Mouse (Mus musculus) T-helper 1 cell (primary cell): ENCODE data around the gene Ildr2.

Source experiments
- in situ Hi-C: fragments of 300-600 bp; cut with MboI, MseI; formaldehyde crosslinking; loops from one replicate; pipeline ENCODE4 v1.15.1; 2025; ENCODE audit warnings: high pct_unique_total_duplicates

The Ildr2 gene

DNA sequence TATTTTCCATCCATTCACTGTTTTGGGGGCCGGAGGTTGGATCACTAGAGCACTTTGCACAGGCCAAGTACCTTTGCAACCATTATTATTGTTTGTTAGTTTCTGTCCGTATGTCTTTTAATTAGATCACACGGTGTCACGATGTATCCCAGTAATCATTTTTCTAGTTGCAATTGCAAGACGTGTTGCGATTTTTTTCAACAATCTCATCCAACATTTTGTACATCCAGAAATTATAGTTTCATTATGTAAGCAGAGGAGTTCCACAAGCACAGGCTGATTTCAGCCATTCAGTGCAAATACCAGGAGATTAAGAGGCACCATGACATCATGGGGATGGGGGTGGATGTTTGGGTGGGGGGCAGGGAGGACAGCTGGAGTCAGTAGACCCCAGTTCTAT is 29.5 kb downstream of the Ildr2 start:
- in situ Hi-C loops: no loop called here

DNA sequence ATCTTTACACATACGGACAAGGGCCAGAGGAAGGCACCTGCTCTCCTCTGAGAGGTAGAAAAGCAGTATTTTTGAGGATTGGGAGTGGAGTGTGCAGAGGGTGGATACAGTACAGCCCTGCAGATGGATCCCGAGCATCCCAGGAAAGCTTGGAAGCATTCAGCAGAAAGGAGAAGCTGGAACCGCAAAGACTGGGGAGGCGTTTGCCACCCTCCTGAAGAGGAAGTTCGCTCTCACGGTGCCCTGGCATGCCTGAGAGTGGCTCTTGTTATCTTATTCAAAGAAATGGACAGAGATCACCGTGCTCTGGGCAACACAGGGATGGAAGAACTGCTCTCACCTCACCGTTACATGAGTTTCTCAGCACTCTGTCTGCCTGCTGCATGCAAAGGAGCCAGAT is 30.5 kb downstream of the Ildr2 start:
- in situ Hi-C loops: no loop called here

DNA sequence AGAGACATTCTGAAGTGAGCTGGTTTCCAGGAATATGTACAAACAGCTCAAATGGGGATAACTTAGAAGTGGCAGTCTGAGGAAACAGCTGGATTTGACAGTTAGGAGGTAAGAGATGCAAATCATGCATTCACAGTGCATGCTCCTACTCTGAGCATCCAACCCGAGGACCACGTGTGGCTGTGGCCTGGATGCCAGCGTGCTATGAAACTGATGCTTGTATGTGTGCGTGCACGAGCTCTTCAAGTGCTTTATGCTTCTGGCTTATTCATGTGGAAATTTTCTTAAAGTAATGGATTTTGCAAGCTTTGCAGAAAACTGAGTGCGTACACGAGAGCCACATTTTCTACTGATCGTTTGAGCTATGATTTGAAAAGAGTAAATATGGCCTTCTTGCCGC is 32.3 kb downstream of the Ildr2 start:
- in situ Hi-C loops: no loop called here

DNA sequence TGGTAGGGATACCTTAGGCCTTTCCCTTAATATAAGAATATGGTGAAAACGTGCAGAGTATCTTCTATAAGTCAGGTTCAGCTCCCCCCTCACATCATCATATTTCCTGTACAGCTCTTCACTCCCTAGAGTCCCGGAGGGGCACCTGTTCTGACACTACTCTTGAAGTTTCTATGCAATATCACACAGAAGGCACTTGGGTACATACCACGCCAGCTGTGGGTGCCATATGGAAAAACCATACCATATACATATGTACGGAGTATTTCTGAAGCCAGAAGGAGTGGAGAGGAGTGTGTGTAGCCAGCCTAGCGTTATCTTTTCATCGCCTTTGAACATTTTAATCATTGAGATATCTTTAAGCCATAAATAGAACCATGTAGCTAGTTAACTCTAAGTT is 36.6 kb downstream of the Ildr2 start:
- in situ Hi-C loops: no loop called here

DNA sequence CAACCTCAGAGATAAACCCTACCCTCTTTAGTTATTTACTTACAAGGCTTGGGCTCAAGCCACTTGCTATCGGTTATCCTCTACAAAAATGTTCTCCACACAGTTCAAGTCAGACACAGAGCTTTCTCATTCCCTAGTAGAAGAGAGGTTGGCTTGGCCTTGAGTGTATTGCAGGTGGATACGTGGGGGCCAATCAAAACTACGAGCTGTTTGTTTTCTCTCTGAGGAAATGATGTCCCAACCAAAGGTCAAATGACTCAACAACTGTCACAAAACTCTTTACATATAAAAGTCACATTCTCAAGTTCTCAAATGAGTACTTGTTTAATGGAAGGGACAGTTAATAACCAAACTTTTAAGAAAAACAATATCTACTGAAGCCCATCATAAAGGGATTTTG is 39.1 kb downstream of the Ildr2 start:
- in situ Hi-C loops: no loop called here

DNA sequence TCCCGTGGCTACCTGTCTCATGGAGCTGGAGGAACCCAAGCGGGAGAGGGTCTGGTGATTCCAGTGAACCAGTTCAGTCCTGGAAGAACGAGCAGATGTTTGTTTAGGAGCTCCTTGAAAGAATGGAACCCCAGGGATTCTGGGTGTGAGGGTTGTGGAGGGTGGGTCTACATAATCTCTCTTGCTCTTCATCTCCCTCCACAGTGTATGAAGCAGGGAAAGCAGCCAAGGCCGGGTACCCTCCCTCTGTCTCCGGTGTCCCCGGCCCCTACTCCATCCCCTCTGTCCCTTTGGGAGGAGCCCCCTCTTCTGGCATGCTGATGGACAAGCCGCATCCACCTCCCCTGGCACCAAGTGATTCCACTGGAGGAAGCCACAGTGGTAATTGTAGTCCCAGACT is 41.6 kb downstream of the Ildr2 start:
- in situ Hi-C loops: no loop called here

DNA sequence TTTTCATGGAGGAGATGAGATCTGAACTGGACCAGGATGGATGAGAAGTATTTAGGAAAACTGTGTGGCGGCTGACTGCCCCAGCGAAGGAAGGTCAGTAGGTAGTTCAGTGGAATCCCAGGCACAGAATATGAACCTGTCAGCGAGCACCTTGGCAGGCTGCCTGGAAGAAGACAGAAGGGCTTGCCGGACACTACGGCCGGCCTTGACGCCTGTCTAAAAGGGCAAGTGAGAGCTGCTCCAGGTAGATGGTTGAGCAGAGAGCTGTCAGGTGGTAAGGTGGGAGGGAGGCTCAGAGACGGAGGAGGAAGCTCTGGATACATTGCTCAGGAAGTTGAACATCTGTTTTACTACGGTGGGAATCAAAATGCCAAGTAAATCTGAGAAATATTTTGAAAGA is 42.4 kb downstream of the Ildr2 start:
- in situ Hi-C loops: no loop called here

DNA sequence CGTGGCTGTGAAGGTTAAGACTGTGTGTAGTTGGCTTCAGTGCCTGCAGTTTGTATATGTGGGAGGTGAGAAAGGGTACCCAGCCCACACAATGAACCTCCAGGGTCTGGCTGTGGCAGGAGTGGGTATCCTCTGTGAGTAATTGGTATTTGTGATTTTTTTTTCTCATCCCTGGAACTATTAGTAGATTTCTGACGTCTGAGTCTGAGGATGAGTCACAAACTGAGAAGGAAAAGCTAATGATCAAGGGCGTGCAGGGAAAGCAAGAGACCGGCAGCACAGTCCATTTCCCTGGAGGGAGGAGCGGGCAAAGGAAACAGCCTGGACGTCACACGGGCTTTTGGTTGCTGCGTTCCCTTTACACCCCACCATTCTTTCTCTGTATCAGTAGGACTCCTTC is 43.0 kb downstream of the Ildr2 start:
- in situ Hi-C loops: no loop called here

DNA sequence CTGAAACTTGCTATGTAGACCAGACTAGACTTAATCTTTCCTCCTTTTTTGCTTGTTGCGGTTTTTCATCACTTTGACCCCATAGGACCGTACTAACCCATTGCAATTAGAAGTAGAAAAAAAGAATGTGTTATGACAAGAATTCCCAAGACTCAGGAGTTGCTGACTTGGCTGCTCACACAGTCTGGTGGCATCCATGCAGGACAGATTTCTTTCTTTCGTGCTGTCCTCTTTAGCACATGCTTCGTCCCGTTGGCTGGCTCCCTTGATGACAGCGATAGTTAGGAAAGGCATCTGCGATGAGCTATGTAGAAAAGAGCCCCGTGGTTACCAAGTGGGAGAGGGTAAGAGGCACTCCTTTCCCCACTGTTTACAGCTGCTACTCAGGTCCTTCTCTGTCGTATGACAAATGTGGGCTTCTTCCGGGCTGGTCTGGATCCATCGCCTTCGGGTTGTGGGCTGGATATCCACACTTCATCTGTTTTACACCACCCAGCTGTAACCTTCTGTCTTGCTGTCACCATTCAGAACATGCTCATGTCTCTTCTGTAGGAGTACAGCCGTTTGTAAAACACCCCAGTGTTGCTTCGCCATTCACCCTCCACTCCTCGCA is 43.7 kb downstream of the Ildr2 start:
- in situ Hi-C loops: no loop called here

DNA sequence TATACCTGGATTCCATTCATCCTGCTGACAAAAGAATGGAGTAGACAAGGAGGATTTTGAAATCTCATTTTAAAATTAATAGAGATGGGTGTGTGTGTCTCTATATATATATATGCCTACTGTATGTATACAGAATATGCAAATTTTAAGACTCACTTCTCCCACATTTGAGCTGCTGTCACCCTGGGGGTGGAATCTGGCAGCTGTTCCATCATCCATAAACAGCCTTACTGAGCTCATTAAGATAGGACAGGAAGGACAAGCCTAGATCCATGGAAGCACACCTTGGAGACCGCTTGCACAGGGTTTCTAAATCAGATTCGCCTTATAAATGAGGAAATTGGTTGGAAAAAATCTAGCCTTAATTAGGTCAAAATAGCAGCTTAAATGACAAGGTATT is 44.9 kb downstream of the Ildr2 start:
- in situ Hi-C loops: no loop called here

DNA sequence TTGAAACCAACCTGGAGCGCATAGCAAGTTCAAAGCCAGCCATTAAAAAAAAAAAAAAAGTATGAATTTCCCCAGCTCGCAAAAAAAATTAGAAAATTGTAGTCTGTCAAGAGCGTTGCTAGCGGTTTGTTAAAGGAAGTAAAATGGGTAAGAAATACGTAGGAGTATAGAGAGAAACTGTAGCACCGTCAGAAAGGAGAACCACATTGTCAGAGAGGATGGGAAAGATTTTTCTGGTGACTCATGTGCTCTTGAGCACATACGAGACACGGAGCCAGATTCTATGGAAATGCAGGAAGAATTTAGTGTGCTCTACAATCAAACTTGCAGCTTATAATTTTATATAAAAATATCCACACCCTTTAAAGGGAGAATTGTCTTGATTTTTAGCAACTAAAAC is 45.9 kb downstream of the Ildr2 start:
- in situ Hi-C loops: loop anchor here (5.0 kb wide), 1 partner anchor 83 kb away; no protein-coding TSS in a partner anchor

DNA sequence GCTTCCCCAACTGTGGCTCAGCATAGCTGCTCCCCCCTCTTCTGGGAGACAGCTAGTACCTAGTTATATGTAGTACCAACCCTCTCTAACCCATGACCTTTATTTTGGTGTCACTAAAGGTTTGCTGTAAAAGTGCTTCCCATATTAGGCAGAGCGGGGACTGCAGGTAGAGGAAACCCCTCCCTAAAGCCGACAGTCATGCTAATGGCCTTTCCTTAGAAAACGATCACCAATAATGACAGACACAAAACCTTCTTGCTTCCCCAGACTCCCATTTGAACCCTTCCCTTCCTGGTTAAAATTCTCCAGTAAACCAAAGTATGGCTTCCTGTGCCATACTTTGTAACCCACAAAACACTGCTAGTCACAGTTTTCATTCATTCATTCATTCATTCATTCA is 46.6 kb downstream of the Ildr2 start:
- in situ Hi-C loops: loop anchor here (5.0 kb wide), 1 partner anchor 83 kb away; no protein-coding TSS in a partner anchor

DNA sequence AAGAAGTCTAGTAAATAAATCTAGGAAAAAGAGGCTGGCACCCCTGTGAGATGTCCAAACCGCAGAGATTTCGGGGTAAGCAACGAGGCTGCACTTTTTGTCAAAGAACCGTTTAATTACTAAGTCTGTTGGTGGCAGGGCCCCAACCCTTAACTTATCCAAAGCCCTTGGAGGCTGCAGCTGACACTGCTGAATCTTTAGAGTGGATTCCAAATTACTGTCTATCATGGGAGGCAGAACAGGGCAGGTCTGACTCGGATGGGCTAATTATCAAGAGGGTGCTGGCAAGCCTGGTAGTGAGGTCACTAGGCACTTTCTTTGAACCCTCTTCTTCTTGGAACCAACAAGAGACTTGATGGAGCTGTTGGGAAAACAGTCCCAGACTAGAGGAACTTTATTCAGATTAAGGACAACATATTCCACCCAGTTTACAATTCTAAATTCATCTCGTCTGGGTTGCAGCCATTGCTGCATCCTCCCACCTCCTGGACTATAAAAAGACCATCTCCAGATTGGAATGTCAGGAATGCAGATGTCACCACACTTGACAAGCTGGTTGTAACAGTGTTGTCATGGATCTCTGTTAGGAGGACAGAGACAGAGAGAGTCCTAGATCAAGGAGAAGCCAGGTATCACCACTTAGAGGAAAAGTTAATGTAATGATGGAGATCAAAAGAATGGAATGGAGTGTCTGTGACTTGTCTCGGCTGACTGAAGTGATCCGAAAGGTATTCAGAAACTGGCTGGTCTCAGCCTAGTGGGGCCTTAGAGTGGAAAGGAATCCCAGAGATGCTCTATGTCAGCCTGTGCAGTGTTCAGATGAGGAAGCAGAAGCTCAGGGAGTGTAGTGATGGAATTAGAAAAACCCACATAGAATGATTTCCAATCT is 50.7 kb downstream of the Ildr2 start:
- in situ Hi-C loops: loop anchor here (5.0 kb wide), 1 partner anchor 87 kb away; no protein-coding TSS in a partner anchor

DNA sequence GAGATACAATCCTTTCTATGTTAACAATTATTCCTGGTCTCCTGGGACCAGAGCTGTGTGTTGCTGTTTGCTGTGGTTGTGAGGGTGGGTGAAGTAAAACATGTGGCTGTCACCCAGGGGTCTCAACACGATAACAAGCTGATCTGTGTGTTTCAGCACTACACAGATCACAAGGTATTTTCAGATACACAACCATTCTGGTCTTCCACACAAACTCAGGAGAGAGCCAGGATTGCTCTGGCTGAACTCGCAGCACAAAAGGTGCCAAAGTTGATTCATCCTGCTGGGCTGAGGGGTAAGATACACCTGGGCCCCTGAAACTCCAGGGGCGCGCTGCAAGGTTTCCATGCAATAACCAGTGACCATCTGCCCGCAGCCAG is 54.5 kb downstream of the Ildr2 start:
- in situ Hi-C loops: no loop called here

DNA sequence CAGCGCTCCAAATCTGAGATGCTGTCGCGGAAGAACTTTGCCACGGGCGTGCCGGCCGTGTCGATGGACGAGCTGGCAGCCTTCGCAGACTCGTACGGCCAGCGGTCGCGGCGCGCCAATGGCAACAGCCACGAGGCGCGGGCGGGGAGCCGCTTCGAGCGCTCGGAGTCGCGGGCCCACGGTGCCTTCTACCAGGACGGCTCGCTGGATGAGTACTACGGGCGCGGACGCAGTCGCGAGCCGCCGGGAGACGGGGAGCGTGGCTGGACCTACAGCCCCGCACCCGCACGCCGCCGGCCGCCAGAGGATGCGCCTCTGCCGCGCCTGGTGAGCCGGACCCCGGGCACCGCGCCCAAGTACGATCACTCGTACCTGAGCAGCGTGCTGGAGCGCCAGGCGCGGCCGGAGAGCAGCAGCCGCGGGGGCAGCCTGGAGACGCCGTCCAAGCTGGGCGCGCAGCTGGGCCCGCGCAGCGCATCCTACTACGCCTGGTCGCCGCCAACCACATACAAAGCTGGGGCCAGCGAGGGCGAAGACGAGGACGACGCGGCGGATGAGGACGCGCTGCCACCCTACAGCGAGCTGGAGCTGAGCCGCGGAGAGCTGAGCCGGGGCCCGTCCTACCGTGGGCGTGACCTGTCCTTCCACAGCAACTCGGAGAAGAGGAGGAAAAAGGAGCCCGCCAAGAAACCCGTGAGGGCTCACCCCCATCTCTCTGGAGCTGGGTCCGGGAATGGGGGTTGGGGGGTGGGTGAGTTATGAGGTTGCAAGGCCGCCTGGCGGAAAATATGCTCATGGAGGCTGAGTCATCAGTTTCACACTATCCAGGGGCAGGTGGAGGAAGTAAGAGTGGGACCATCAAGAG is 55.1 kb downstream of the Ildr2 start:
- in situ Hi-C loops: no loop called here

DNA sequence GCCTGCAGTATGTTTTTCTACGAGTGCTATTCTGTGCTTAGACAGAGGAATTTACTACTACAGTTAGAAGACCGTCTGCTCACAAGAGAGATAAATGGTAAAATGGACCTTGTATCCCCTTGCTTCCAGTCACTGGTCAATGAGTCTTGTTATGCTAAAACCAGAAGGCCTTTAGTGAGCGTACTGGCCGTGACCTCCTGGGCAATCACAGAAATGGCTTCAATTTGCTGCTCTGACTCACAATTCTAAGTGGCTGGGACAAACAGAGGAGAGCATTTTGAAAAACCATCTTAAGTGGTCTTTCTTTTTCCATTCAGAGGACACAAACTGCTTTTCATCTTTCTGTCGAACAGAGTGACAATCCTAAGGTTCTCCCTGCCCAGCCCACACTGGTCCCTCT is 57.2 kb downstream of the Ildr2 start:
- in situ Hi-C loops: loop anchor here (5.0 kb wide), 1 partner anchor 544 kb away; no protein-coding TSS in a partner anchor

DNA sequence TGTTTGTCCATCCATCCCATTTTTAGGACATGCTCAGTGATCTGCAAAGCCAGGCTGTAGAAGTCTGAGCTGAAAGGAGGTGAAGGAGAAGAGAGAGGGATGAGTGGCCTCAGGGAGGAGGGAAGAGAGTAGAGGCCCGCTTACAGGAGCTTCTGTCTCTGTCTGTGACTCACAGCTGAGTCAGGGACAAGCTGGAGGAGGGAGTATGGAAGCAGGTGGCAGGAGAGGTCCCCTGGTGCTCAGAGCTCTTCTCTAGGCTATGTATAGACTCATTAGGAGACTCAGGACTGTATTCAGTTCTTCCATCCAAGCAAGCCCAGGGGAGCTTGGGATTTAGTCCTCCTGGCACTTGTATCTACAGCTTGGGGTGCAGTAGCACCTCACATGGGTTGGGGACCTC is 59.7 kb downstream of the Ildr2 start:
- in situ Hi-C loops: loop anchor here (5.0 kb wide), 1 partner anchor 546 kb away; no protein-coding TSS in a partner anchor

DNA sequence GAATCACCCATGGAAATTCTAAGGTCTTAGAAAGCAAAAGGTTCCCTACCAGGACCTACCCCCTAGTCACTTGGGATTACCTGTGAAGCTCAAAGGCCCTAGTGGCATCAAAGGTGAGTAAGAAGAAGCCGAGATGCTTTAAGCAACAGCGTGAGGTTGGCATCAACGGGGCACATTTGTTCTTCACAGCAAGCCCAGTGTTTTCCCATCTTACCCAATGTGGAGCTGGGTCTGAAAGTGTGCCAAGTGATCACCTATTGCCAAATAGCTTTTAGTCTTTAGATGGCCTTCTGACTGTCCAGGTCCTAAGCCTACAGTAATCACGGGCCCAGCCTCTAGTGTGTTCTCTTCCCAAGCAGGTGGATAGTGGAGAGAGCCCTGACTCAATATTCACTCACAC is 61.8 kb downstream of the Ildr2 start:
- in situ Hi-C loops: no loop called here

DNA sequence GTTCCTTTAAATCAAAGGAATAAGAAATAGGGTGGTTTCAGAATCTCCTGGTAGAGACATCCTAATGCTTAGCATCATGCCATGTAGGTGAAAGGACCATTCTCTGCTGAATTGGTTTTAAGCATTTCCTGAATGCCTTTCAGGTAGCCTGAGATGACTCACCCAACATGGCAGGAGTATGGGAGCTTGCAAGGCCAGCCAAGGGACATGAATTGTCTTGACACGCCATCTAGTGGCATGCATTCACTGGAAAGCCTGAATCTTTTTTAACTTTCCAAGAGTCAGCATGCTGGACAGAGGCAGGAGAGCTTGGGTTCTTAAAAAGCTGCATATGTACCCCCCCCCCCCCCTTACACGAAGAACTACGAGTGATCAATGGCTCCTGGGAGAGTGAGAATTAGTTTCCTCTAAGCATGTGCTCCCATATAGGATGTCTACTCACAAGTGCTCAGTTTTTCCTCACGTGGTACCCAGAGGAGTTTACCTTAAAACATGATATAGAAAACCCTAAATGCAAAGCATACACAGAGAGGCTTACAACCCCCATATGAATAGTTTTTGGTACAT is 65.3 kb downstream of the Ildr2 start:
- in situ Hi-C loops: no loop called here

DNA sequence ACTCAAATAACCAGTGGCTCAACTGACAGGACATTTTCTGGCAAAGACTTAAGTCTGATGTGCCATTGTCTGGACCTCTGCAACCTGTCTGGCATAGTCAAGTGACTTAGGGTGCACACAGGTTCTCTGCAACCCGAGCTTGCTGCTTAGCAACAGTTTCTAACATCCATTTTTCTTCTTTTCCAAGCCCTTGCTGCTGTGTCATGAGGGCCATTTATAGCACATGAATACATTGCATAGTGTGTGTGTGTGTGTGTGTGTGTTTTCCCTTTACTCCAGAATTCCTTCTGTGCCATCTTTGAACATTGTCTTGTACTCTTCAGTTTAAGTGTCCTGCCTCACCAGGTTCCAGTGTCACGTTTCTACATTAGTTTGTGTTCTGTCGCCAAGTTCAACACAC is 72.5 kb downstream of the Ildr2 start:
- in situ Hi-C loops: no loop called here

DNA sequence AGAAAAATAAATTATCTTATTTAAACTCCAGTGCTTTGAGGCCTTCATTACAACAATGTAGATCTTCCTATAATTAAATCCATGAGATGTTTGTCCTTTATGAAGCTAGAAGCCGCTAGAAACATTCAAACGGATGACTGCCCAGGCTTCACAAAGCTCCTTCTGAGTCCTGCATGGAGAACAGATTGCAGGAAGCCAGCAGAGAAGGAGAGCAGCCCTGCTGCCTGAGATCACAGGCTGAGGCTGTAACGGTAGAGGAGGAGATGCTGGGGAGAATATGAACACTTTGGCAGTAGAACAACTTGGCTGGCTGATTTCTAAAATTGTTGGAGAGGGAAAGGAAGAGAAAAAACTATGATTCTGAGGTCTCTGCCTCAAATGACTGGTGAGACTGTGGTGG is 76.8 kb downstream of the Ildr2 start:
- in situ Hi-C loops: no loop called here

DNA sequence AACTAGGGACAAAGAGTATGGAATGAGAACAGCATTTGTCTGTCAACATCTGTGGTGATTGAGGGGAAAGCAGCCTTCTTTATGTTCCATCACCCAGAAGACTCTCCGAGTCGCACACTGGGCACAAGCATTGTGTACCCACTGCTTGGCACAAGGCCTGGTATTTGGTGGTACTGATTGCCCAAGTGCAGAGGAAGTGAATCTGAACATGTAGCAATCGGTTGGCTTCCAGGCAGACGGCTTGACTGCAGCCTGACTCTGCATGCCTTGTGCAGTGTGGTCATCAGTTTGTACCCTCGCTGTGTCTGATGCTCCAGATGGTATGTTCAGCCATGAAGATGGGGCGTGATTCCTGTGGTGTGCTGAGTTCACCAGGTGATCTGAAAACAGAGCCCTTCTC is 85.2 kb downstream of the Ildr2 start:
- in situ Hi-C loops: no loop called here
